Mouse (Mus musculus) monocyte, adult 5-6 weeks (primary cell): ENCODE measurements around the gene Zbtb8os. TPM values are rescaled to one million over a fixed set of nuclear protein-coding genes. Genes with fewer than 3 reads are reported as not detected.

Experiments used
- ATAC-seq: fragments of 153-309, 156-312 bp; replicated peaks from 2 replicates; pipeline ENCODE4 v1.8.0; 2017; ENCODE audit warnings: mild to moderate bottlenecking; ENCODE audit not compliant: low TSS enrichment, insufficient number of reproducible peaks, severe bottlenecking, poor library complexity, low FRiP score
- total RNA-seq: library from RNA; stranded (forward); fragments of 200-1000, 200-491, 200-594 nt; gene quantifications from 3 replicates; pipeline ENCODE4 v1.2.3, GENCODE M21; 2017

Gene Zbtb8os
- total RNA-seq, 1 experiment from 2014 or later = 66.8 TPM

DNA sequence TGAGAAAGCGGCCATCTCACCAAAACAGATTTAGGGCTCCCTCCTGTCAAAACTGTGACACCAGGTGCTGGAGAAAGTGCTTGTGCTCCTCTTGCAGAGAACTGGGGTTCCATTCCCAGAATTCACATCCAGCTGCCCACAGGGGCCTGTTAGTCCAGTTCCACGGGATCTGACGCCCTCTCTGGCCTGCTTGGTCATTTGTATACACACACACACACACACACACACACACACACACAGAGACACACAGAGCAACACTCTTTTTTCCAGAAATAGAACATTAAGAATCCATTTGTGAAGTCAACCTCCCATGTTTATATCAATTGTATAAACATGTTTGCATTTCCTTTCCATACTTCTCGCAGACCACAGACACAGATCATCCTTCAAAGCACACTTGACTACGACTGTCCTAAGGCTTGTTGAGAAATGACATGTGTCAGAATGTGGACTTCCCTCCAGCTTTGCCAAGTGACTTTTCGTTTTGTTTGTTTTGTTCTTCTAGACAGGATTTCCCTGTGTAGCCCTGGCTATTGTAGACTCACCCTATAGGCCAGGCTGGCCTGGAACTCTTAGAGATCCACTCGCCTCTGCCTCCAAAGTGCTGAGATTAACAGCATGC lies 55.6 kb downstream of the Zbtb8os start:
- ATAC-seq = no peak

DNA sequence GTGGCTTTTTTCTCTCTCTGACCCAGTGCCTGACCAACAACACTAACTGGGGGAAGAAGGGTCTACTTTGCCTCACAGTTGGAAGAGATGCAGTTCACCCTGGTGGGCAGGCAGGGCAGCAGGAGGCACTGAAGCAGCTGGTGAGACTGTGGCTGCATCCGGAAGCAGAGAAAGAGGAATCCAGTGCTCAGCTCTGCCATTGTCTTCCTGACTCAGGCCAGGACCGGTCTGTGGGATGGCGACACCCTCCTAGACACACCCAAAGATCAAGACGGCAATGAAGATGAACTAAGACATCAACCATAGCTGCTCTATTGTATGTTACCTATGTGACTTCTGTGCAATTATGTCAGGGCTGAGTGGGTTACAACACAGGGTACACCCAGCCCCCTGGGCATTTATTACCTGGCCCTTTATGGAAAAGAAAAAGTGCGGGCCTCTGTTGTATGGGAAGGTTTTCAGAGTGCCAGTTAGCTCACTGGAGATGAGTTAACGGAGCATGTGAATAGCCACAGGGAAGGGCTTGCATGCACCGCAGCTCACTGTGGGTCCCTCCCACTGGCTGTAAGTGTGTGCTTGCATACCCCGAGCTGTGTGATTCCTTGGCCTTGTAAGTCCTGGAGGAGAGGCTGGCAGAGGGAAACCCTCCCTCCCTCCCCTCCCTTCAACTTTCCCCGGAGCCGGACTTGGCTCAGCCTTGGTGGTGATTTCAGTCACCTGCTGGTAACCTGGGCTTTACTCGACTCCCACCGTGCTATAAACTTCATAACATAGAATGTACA lies 58.8 kb downstream of the Zbtb8os start:
- ATAC-seq = no peak

DNA sequence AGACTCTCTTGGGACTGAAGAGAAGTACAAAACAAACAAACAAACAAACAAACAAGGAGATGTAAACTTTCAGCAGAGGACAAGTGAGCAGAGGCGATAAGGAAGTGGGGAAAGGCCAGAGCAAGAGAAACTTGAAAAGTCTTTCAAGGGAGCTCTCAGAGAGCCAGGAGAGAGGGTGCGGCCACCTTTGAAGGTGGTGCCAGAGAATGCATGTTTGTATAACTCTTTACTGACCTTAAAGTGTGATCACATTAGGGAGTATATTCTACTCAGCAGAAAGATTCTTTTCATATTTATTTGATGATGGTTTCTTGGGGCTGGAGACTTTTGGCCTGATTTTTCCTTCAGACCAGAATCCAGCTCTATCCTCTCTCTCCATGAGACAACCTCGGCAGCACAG lies 61.5 kb downstream of the Zbtb8os start:
- ATAC-seq = no peak

DNA sequence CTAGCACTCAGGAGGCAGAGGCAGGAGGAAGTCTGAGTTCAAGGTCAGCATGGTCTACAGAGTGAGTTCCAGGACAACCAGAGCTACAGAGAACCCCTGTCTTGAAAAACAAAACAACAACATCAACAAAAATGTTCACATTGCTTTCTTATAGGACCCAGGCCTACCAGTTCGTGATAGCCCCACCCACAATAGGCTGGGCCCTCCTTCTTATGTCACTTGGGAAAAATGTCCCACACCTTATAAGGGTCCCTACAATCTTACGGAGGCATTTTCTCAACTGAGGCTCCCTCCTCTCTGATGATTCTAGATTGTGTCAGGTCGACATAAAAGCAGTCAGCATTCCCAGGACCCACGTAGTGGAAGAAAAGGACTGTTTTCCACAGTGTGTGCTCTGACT lies 64.3 kb downstream of the Zbtb8os start:
- no peak for ATAC-seq

Other genes starting within 250 kb of the Zbtb8os start
- not detected in 3 replicates for gene Tmem54, start 230.1 kb upstream of the Zbtb8os start, total RNA-seq
- not detected in 3 replicates for gene Hpca, start 213.7 kb upstream of the Zbtb8os start, total RNA-seq
- gene Fndc5, start 198.7 kb upstream of the Zbtb8os start, total RNA-seq = 0.32 TPM in 1 of 3 replicates, not detected in the others
- 24.0 to 32.0 TPM (median 30.6 TPM) in 3 replicates for gene S100pbp, start 146.0 kb upstream of the Zbtb8os start, total RNA-seq
- gene Yars, start 145.9 kb upstream of the Zbtb8os start, total RNA-seq = 30.1 to 41.8 TPM (median 33.8 TPM) in 3 replicates
- gene C77080, start 74.3 kb upstream of the Zbtb8os start, total RNA-seq = 0.32 to 0.57 TPM in 2 of 3 replicates, not detected in the other
- gene Sync, start 48.1 kb upstream of the Zbtb8os start, total RNA-seq = 0.75 TPM in 1 of 3 replicates, not detected in the others
- 82.3 to 106 TPM (median 84.6 TPM) in 3 replicates for gene Rbbp4, start 325 bp upstream of the Zbtb8os start, total RNA-seq
- gene Zbtb8a, start 42.4 kb downstream of the Zbtb8os start, total RNA-seq = 1.7 to 7.3 TPM (median 4.5 TPM) in 3 replicates
- not detected in 3 replicates for gene Zbtb8b, start 105.2 kb downstream of the Zbtb8os start, total RNA-seq
- 52.2 to 66.3 TPM (median 52.5 TPM) in 3 replicates for gene Bsdc1, start 125.9 kb downstream of the Zbtb8os start, total RNA-seq
- gene Tssk3, start 155.3 kb downstream of the Zbtb8os start, total RNA-seq = not detected in 3 replicates
- gene Fam229a, start 155.5 kb downstream of the Zbtb8os start, total RNA-seq = not detected in 3 replicates
- gene Marcksl1, start 177.9 kb downstream of the Zbtb8os start, total RNA-seq = 11.7 to 14.4 TPM (median 14.4 TPM) in 3 replicates
- 62.9 to 100 TPM (median 82.2 TPM) in 3 replicates for gene Hdac1, start 207.0 kb downstream of the Zbtb8os start, total RNA-seq
- gene Lck, start 237.9 kb downstream of the Zbtb8os start, total RNA-seq = 122 to 412 TPM (median 167 TPM) in 3 replicates
- not detected in 3 replicates for gene Fam167b, start 242.9 kb downstream of the Zbtb8os start, total RNA-seq